Mouse (Mus musculus) spleen, adult 2 months (tissue): ENCODE results near the gene Rnf157.

Source experiments
- CTCF ChIP-seq: fragments of 200-500 bp; IDR thresholded peaks from 2 replicates; pipeline ENCODE4 v1.5.1; 2011; ENCODE audit warnings: mild to moderate bottlenecking, inconsistent platforms; ENCODE audit not compliant: insufficient read depth, insufficient read length, insufficient replicate concordance; ENCODE audit errors: extremely low read depth
- POLR2A ChIP-seq: fragments of 200-500 bp; IDR thresholded peaks from 2 replicates; pipeline ENCODE4 v1.6.1; 2011; ENCODE audit warnings: low read depth, low read length, inconsistent platforms

DNA sequence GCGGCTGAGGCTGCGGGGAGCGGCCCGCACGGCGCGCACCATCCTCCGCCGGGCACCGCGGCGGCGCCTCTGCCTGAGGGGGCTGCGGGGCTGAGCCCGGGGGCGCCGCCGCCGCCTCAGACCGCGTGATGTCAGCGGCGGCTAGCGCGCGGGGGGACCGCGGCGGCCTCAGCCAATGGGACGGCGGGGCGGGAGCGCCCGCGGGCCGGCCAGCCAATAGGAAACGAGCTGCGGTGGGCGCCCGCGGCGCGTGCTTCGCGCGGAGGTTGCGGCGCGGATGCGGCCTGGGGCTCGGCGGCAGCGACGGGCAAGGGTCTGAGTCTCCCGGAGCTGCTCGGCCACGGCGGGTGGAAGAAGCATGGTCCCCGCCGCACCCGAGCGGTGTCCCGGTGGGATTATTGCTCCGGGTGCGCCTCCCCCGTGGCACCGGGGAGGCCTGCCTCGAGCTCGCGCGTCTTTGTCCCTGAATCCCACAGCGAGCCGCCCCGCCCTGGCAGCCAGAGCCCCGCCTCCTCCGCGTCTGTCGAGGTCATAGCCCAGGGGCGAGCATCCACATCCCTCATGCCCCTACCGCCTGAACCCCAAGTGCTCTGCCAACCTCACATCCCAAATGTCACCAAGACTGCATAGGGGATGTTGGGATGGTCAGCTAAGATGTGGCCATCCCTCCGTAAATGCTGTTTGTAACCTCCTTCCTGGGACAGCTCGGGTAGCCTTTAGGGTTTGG lies at the start of gene Rnf157:
- TF ChIP-seq CTCF (no peak), POLR2A (no peak)
